In genomic region chr5:64678706-64679105, GRCm38 (mm10) we compare ENCODE assay signal across 27 mouse cellular contexts.
DNase-seq lines count a peak whose midpoint lies in the region; ATAC-seq and TF ChIP-seq lines count a peak whose summit lies in the region.
"Had no signal": no experiment of that assay in that cellular context is flagged by ENCODE, and none has a peak within 500 bp of the region (broad histone marks: within the 10 kb centered on the region; RNA-seq: fewer than 3 reads in every experiment).

No protein-coding gene starts in this region.

- no peak overlapping the region for H3K4me3 ChIP-seq in thymus, adult 2 months (ENCODE audit: control insufficient read depth, insufficient read depth, low read length)
- no peak overlapping the region for H3K4me3 ChIP-seq in midbrain, embryonic 15.5 days
- H3K4me3 ChIP-seq: embryonic facial prominence, embryonic 10.5 days; embryonic facial prominence, embryonic 13.5 days; erythroblast, embryonic 14.5 days; forebrain, embryonic 12.5 days; forebrain, embryonic 15.5 days; heart, adult 2 months; heart, embryonic 10.5 days; heart, embryonic 13.5 days had no signal

- TF ChIP-seq POLR2A in thymus, adult 2 months (IDR thresholded peaks at IDR 0.05; ENCODE audit: control insufficient read depth, extremely low read depth, insufficient read depth, low read length, poor library complexity): no peak

- H3K27ac ChIP-seq in thymus, adult 2 months (ENCODE audit: control insufficient read depth, insufficient read depth, low read length): peak overlapping the region; percentile 56; the same call in 1 of the 2 replicates
- no peak overlapping the region for H3K27ac ChIP-seq in midbrain, embryonic 15.5 days
- H3K27ac ChIP-seq: embryonic facial prominence, embryonic 10.5 days; embryonic facial prominence, embryonic 13.5 days; forebrain, embryonic 12.5 days; forebrain, embryonic 15.5 days; heart, adult 2 months; heart, embryonic 10.5 days; heart, embryonic 13.5 days; hindbrain, embryonic 14.5 days; hindbrain, postnatal 0 days had no signal

- H3K9ac ChIP-seq in midbrain, embryonic 15.5 days: no peak overlapping the region
- H3K9ac ChIP-seq: embryonic facial prominence, embryonic 13.5 days; forebrain, embryonic 12.5 days; forebrain, embryonic 15.5 days; heart, embryonic 13.5 days; hindbrain, embryonic 14.5 days had no signal

- H3K27me3 ChIP-seq in thymus, adult 2 months (ENCODE audit: control insufficient read depth, insufficient read depth, low read length): no peaks in the 10 kb centered on the region
- no peaks in the 10 kb centered on the region for H3K27me3 ChIP-seq in splenic B cell, adult 2 months (ENCODE audit: control insufficient read depth, insufficient read depth, low read length, poor library complexity, severe bottlenecking)
- H3K27me3 ChIP-seq in midbrain, embryonic 15.5 days (replicated peaks): no peaks in the 10 kb centered on the region
- H3K27me3 ChIP-seq: embryonic facial prominence, embryonic 13.5 days; forebrain, embryonic 12.5 days; forebrain, embryonic 15.5 days; heart, embryonic 13.5 days had no signal

- H3K9me3 ChIP-seq in midbrain, embryonic 15.5 days: no peaks in the 10 kb centered on the region
- H3K9me3 ChIP-seq: embryonic facial prominence, embryonic 10.5 days; embryonic facial prominence, embryonic 13.5 days; forebrain, embryonic 12.5 days; forebrain, embryonic 15.5 days; heart, embryonic 10.5 days; heart, embryonic 13.5 days had no signal

- H3K4me2 ChIP-seq in midbrain, embryonic 15.5 days: no peak overlapping the region
- H3K4me2 ChIP-seq: embryonic facial prominence, embryonic 13.5 days; forebrain, embryonic 12.5 days; forebrain, embryonic 15.5 days; heart, embryonic 13.5 days; hindbrain, embryonic 14.5 days had no signal

- 37% methylated on average over 2 of the region's 2 CpGs for WGBS in thymus, adult 2 months
- 94% methylated on average over 2 of the region's 2 CpGs for WGBS in midbrain, embryonic 15.5 days

- H3K4me1 ChIP-seq in thymus, adult 2 months (replicated peaks; ENCODE audit: control insufficient read depth, insufficient read depth, low read length): peaks cover 68% of the 10 kb centered on the region
- no peaks in the 10 kb centered on the region for H3K4me1 ChIP-seq in midbrain, embryonic 15.5 days
- H3K4me1 ChIP-seq: forebrain, embryonic 12.5 days; forebrain, embryonic 15.5 days had no signal

- DNase-seq in thymus, adult 2 months: peak; percentile 23
- no peak for DNase-seq in thymus, postnatal 25 days
- peak; percentile 42 for DNase-seq in CD4-positive helper T cell, adult 2 months (ENCODE audit: low read depth, low spot score)
- peak; percentile 28 for DNase-seq in T-cell, adult 2 months (ENCODE audit: low spot score)
- peak; percentile 50 for DNase-seq in splenic B cell, adult 2 months (ENCODE audit: low read depth, low spot score)
- DNase-seq in left cerebral cortex, postnatal 25 days (ENCODE audit: low spot score in 2 of 2): no peak
- DNase-seq: adrenal gland, postnatal 10 days; adrenal gland, postnatal 36 days; cerebellum, adult 11 months; cerebellum, adult 2 months; cerebellum, adult 9-11 months; cerebellum, postnatal 25 days; gastrocnemius, postnatal 25 days; heart, adult 2 months; heart, postnatal 14 days; heart, postnatal 4 days had no signal

- ATAC-seq in megakaryocyte, adult 5-6 weeks (ENCODE audit: poor library complexity, severe bottlenecking): no peak
- ATAC-seq in midbrain, embryonic 15.5 days (replicated peaks): no peak
- ATAC-seq: forebrain, embryonic 15.5 days had no signal

- intact Hi-C loops in left cerebral cortex, postnatal 25 days (cut with DNase I): no loop called here

- TF ChIP-seq CTCF in thymus, adult 2 months (IDR thresholded peaks at IDR 0.05; ENCODE audit: borderline replicate concordance, control insufficient read depth, extremely low read depth, insufficient read depth, low read length, poor library complexity): no peak

- no peaks in the 10 kb centered on the region for H3K36me3 ChIP-seq in thymus, adult 2 months (ENCODE audit: control insufficient read depth, insufficient read depth, low read length)
- no peaks in the 10 kb centered on the region for H3K36me3 ChIP-seq in splenic B cell, adult 2 months (ENCODE audit: control insufficient read depth, insufficient read depth, low read length, poor library complexity, severe bottlenecking)
- no peaks in the 10 kb centered on the region for H3K36me3 ChIP-seq in midbrain, embryonic 15.5 days (replicated peaks)
- H3K36me3 ChIP-seq: embryonic facial prominence, embryonic 10.5 days; embryonic facial prominence, embryonic 13.5 days; forebrain, embryonic 12.5 days; forebrain, embryonic 15.5 days; heart, embryonic 10.5 days; heart, embryonic 13.5 days had no signal

Comparison
In these comparisons a context has a peak if more than half of its experiments do, and no peak if none do; other contexts are left out.
1. DNase-seq: peak in thymus, adult 2 months (single experiment), CD4-positive helper T cell, adult 2 months (single experiment), T-cell, adult 2 months (single experiment) and splenic B cell, adult 2 months (single experiment); none in thymus, postnatal 25 days (single experiment) and left cerebral cortex, postnatal 25 days (0 of 2).